Mouse (Mus musculus) neural tube, embryonic 10.5 days (tissue): ENCODE results near the gene BC005624.
"Not testable (repeated sequence)": the region's sequence is repeated elsewhere in the genome, so short reads cannot be mapped to it uniquely, and the experiment has no call there.

Source experiments
- DNase-seq: peaks from one replicate; pipeline ENCODE4 v3.0.0-alpha.2; 2017; ENCODE audit warnings: low spot score; ENCODE audit errors: extremely low spot score

BC005624 gene

DNA sequence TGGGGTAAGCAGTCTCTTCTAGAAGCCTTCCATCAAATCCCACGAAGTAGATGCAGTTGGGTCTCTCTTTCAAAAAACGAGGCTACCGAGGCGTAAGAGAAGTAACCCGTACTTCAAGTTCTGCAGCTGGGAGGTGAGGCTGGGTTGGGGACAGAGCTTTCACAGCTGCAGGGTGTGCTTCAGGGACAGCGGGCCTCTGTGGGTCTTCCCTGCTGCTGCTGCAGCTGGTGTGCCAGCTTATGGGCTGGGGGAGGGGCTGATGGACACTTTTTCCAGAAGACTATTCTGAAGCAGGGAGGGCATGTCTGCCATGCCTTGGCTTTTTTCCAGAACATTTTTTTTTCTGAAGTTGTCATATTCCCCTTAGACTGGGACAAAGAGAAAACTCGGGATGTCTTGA, 1.0 kb upstream of the BC005624 start:
- no peak for DNase-seq

DNA sequence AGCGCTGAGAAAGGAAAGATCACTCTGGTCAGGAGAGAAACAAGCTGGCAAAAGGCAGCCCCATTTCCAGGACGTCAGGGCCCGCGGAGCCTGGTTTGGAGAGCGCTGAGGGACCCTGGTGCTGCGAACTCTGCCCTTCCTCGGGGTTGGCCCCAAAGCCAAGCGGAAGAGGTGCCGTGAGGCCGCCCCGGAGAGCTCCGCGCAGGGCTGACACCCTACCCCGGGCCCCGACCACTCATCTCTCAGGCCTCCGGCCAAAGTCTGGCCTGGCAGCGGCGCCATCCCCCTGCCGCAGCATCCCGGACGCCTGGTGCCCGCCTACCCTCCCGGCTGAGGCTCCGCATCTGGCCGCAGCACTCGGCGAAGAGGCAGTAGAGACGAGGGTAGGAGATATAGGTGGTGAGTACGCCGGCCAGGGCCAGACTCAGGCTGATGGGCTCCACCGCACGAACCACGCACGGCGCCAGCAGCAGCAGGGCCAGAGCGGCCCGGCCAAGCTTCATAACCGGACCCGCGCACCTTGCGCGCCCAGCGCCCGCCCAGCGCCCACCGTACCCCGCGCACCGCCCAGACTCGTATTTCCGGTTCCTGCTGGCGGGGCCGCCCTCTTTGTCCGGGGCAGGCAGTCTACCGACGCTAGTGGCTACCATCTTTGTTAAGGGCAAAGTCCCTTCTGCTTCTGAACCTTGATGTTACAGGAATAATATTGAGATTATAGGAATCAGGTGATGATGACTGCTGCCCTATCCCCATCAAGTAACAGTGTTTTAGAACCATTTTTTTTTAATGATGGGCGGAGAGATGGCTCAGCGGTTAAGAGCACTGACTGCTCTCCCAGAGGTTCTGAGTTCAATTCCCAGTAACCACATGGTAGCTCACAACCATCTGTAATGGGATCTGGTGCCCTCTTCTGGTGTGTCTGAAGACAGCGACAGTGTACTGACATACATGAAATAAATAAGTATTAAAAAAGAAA, 14.4 kb downstream of the BC005624 start, which contains the start of gene Tor1a:
Gene Tor1a, minus strand, starts transcription at position 582 of the 976 bp plus-strand sequence.
- peak; percentile 90 for DNase-seq

DNA sequence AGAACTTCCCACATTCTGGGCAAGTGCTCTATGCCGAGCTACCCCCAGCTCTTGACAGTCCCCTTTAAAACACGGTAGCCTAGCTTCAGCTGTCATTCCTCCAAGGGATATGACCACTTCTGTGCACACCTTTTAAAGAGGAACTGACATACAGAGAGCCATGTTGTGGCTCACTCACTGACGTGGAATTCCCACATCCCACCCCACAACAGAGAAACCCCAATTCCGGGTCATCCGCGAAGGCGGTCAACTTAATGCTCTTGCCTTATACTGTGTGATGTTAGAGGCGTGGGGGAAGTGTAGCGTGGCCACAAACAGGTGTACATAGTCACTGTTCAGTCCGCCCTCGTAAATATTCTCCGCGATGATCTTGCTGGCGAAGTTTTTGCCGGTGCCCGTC, 15.2 kb downstream of the BC005624 start:
- DNase-seq = peak; percentile 17

DNA sequence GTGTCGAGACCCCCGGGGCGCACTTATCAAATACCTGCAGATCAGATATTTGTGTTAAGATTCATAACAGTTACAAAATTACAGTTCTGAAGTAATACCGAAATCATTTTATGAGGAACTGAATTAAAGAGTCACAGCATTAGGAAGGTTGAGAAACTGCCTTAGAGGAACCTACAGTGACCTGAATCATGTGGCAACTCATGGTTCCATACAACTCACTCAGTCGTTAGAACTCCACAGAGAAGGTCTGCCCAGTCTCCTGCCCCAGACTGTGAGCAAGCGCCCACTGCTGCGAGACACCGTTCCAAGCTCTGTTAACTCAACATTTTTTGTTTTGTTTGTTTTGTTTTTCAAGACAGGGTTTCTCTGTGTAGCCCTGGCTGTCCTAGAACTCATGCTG, 16.4 kb downstream of the BC005624 start:
- no peak for DNase-seq

DNA sequence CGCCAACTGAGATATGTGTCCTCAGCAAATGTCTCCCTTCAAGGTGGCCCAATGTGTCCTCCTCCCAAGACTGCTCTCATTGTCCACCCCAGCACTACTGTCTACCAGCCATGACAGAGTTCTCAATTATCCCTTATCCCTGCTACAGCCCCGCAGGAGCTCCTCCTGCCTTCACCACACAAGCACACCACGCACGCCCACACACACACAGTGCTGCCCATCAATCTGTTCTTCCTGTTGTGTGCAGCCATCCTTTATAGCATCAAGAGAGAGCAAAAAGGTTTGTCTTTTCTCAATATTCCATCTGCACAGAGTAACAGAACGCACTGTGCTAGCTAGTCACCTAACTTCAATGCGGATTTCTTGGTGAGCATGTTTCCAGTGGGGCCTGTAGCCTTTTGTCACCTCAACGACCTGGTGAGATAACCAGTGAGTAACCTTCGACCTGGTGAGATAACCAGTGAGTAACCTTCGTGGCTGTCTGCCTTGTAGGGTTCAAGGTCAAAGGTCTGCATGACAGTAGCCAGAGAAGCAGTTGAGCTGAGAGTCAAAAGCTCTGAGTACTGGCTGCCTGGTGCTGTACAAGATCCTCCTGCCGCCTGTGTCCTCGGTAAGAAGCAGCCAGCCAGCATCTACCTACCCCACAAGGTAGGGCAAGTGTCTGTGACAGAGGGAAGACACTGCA, 19.3 kb downstream of the BC005624 start:
- DNase-seq = no peak

DNA sequence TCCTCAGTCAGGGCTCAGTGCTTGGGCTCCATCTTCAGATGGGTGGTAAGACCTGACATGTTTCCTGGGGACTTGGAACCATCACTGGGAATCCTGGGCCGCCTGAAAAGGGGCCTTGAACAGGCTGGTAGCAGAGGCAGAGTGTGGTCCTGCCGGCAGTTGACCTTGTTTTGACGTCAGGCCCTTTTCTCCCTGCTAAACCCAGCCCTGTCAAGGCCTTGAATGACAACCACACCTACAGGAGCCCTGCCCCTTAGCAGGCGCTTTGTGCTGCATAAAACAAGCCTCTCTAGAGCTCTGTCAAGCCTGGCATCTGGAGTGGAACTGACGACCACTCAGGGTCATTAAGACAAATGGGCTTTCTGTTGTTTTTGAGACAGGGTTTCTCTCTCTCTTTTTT, 22.1 kb downstream of the BC005624 start:
- DNase-seq = no peak

DNA sequence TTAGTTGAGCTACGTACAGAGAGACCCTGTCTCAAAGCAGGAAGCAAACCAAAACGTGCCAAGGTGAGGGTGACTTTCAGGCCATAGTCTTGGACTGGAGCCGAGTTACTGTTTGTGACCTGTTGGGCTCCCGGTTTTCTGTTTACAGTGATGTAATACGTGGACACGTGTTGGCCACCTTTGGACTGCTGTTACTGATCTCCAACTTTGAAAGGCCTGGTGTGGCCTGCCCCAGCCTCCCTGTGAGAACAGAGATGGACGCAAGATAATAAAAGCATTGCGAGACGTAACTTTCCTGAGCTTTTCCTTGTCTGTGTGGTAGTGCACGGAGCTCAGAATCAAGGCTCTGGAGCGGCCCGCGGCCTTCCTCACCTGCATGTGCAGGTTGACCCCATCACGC, 23.3 kb downstream of the BC005624 start:
- no peak for DNase-seq

DNA sequence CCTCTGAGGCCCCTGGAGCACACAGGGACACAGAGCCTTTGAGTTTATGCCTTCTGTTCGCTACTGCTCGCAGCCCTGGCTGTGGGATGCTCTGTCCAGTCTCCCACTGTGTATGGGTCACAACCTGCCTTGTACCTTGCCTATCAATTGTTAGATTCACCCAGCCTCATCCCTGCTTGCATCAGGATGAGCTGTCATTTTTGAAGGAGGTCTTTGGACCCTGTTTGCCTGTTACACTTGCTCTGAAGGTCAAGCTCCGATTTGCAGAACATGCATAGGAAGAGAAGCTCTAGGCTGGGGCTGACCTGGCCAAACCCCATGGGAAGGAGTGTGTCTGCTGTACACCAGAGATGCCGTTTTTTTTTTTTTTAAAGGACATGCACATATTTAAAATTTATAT, 24.5 kb downstream of the BC005624 start:
- no peak for DNase-seq

DNA sequence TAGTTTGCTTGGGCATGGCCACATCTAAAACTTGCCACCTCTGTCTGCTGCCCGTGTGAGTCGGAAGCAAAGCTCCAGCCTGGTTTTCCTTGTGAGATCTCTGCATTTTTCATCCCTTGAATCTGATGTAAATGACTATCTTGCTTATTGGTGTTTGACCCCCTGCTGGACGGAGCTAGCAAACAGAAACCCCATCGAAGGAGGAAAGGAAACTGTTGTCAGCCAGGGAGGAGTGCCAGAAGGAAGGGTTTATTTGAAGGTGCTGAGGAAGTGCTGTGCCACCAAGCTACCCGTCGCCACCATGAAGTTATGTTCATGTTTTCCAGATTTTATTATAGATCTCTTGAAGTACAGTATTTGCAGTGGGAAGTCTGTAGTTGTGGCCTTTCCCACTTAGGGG, 27.2 kb downstream of the BC005624 start:
- DNase-seq = no peak

DNA sequence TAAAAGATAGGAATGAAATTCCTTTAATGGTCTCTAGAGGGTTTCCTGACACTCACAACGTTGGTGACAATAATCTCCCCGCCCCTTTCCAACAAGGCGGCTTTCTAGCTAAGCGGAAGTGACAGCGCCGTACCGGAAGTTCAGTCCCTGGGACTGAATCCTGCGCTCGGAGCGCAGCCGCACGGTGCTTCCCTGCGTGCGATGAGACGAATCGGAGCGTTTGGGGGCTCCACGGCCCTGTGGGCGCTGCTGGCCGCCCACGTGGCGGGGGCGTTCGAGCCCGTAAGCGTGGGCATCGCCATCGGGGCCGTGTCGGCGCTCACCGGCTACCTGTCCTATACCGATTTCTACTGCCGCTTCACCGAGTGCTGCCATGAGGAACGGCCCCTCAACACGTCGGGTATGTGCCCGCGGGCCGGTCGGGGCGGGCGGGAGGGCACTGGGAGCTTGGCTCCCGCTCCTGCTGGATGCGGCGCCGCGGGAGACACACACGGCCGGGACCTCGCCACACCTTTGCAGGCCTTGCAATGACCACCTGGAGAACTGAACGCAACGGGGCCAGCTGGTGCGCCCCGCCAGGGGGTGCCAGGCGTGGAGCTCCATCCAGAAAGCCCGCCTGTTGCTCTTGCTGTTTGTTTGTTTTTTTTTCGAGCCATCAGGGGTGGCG, 29.0 kb downstream of the BC005624 start, which contains the start of gene Tor1b:
Gene Tor1b, plus strand, starts transcription at position 136 of the 667 bp plus-strand sequence.
- peak; percentile 88 for DNase-seq

DNA sequence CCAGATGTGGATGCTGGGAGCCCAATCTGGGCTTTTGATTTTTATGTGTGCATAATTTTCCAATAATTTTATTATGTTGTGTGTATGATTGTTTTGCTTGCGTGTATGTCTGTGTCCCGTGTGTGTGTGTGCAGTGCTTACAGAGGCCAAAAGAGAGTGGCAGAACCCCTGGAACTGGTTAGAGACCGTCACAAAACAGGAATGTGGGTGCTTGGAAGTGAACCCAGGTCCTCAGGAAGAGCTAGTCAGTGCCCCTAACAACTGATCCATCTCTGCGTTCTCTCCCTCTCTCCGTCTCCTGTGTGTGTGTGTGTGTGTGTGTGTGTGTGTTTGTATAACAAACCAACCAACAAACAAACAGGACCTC, 29.6 kb downstream of the BC005624 start:
- no peak for DNase-seq

DNA sequence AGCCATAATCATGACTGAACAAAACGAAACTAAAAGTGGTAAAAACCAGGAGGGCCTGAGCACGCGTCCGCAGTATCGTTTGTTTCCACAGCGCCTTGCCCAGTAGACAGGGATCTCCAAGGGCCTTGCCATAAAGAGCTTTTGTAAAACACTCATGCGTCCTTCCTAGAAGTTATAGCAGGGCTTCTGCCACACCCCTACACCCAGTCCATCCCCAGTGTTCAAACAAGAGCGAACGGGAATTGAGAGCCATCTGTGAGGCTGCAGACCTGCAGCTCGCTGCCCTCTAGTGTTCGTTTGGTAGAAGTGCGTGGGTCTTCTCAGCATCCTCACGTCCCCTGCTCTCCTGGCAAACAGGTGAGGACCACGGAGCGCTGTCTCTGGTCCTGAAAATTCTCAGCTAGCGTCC, 39.4 kb downstream of the BC005624 start:
- DNase-seq = peak; percentile 59

DNA sequence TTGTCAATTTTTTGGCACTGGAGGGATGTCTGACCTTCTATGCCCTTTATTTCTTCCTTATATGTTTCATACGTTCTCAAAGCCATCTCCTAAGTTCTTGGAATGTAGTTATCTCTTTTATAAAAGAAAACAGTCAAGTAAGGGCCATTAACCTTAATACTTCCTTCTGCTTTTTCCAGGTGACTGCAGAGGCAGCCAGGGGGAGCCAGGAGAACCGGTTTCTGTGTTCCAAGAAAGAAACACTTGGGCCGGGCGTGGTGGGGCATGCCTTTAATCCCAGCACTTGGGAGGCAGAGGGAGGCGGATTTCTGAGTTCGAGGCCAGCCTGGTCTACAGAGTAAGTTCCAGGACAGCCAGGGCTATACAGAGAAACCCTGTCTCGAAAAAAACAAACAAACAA, 39.9 kb downstream of the BC005624 start:
- not testable (repeated sequence) for DNase-seq

DNA sequence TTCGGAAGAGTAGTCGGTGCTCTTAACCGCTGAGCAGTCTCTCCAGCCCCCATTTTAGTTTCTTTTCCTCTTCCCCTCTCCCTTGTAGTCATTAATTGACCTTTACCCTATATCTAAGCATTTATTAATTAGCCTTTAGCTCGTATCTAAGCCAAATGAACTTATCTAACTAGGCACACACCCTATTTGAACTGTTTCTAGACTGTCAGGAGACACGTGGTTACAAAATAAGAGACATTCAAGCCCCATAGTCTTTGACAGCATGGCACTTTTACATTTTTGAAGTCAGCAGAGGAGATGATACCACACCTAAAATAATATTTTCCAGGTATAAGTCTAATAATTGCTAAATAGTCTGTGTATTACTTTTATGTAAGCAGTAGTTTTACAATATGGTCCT, 40.4 kb downstream of the BC005624 start:
- DNase-seq = no peak

DNA sequence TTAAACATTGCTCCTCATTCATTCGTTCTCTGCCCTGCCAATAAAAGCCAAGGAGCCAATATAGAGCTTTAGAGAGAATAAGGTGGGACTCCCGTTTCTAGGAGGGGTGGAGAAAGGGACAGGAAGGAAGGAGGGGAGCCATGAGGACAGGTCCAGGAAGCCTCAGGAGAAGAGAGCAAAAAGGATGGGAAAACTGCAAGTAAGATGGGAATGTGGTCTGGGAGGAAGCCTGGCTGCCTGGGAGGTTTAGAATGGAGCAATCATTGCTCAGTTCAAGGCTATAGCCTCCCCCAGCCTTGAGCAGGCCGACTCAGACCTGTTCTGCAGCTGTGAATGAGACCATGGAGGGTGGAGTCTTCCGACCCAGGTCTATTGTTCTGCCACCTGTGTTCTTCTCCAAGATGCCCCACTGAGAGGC, 43.4 kb downstream of the BC005624 start:
- DNase-seq = no peak

DNA sequence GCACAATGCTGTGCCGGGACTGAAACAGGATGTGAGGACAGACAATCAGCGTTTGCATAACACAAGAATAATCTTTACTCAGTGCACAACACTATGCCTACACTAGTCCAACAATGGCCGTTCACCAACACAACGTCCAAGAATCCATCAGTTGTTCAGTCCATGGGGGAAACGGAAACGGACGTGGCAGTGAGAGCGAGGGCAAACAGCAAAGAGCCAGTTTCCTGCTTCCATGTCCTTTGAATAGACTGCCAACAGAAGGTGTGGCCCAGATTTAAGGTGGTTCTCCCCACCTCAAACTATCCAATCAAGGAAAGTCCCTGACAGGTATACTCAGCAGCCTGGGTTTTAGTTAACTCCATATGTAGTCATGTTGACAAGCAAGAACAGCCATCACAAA, 44.3 kb downstream of the BC005624 start:
- no peak for DNase-seq

DNA sequence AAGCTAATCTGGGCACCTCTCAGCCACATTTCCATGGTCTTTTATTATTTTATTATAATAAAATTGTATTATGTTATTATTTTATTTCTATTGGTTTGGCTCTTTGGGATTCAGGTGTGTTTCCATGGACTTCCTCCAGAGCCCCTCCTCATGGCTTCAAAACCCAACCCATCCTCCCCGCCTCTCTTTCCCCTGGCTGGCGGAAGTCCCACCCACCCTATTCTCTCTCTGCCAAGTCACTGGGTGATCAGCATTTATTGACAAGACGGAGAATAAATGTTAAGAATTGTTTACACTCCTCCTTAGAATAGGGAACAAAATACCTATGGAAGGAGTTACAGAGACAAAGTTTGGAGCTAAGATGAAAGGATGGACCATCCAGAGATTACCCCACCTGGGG, 45.2 kb downstream of the BC005624 start:
- DNase-seq = no peak

DNA sequence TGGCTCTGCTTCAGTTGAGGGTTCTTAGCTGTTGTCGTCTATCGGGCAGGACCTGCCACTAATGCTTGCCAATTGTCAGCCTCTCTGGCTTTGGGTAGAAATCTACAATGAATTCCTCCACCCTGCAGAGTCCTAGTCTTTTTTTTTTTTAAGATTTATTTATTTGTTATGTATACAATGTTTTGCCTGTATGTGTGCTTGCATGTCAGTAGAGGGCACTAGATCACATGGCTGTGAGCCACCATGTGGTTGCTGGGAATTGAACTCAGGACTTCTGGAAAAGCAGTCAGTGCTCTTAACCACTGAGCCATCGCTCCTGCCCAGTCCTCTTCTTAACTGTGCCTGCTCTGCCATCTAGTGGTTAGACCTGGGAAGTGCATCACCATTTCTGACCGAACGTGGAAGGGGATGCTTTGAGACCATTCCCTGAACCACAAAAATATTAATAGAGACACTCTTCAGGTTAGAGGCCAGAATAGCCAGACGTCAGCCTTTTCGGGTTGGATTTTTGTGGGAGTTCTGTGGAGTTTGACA, 48.0 kb downstream of the BC005624 start:
- peak; percentile 74 for DNase-seq

DNA sequence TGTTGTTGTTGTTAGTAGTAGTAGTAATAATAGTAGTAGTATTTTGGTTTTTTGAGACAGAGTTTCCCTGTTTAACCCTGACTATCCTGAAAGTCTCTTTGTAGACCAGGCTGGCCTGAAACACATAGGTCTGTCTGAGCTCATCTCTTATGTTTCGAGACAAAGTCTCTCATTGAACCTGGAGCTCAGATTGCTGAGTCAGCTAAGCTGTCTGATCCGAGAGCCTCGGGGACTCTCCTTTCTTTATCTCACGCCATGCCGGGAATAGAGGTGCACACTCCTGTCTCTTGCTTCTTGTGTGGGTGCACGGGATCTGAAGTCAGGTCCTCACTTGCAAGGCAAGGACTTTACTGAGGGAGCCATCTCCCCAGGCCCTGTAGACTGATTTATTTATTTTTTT, 49.0 kb downstream of the BC005624 start:
- no peak for DNase-seq

DNA sequence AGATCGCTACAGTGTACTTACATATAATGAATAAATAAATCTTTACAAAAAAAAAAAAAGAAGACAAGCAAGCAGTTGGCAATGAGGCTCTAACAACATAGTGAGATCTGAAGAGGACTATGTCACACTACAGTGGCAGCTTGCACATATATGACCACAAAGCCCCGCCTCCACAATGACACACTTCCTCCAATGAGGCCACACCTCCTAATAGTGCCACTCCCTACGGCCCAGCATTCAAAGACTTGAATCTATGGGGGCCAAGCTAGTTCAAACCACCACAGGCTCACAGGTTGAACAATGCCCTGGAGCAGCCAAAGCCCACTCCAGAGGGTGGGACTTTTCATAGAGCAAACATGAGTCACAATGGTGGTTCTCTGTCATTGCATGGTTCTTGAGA, 50.1 kb downstream of the BC005624 start:
- no peak for DNase-seq

DNA sequence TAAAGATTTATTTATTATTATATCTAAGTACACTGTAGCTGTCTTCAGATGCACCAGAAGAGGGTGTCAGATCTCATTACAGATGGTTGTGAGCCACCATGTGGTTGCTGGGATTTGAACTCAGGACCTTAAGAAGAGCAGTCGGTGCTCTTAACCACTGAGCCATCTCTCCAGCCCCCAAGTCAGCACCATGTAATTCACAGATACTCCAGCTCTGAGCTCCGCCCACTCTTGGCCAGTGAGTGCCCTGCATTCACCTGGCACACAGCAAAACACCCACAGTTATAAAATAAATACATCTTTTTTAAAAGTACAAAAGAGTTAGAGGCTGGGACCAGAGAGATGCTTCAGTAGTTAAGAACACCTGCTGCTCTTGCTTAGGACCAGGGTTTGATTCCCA, 51.2 kb downstream of the BC005624 start:
- not testable (repeated sequence) for DNase-seq
